Mouse (Mus musculus) embryonic fibroblast, embryonic 13.5 days (primary cell): Measurements from ENCODE around the gene Ins2.

Source experiments
- CTCF ChIP-seq: IDR thresholded peaks from 2 replicates; pipeline ENCODE4 v1.5.1; 2011; ENCODE audit warnings: mild to moderate bottlenecking, control low read depth, low read length, moderate library complexity, borderline replicate concordance; ENCODE audit not compliant: insufficient read depth
- POLR2A ChIP-seq: IDR thresholded peaks from 2 replicates; pipeline ENCODE4 v1.6.1; 2011; ENCODE audit warnings: low read depth, mild to moderate bottlenecking, control low read depth, low read length, moderate library complexity

- no peak for TF ChIP-seq CTCF
- no peak for TF ChIP-seq POLR2A
These were observed 89.5 kb downstream of the Ins2 start for GRCm38 (mm10) chr7:142653726-142654125.
